Mouse (Mus musculus) telencephalon, adult 2 months (tissue): ENCODE results near the gene Tbx6.
"Not testable (repeated sequence)": the region's sequence is repeated elsewhere in the genome, so short reads cannot be mapped to it uniquely, and the experiment has no call there.

Experiments used
- DNase-seq: peaks from one replicate; pipeline ENCODE4 v3.0.0-alpha.2; 2011; ENCODE audit warnings: low read depth, low spot score

Tbx6 gene

DNA sequence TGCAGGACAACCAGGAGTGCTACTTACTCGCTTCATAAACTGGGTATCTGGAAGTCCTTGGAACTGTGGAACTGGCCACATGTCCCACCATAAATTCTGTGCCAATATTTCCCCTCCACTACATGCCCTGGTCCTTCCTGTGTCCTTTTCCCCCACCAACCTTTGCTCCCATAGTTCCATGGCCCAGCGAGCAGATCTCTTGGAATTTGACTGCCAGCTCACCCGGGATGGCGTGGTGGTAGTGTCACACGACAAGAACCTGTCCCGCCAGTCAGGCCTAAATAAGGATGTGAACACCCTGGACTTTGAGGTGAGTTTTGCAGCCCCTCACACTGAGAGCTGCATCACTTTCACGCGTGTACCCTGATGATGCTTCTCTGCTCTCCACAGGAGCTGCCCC lies 14.3 kb upstream of the Tbx6 start:
- DNase-seq: no peak

DNA sequence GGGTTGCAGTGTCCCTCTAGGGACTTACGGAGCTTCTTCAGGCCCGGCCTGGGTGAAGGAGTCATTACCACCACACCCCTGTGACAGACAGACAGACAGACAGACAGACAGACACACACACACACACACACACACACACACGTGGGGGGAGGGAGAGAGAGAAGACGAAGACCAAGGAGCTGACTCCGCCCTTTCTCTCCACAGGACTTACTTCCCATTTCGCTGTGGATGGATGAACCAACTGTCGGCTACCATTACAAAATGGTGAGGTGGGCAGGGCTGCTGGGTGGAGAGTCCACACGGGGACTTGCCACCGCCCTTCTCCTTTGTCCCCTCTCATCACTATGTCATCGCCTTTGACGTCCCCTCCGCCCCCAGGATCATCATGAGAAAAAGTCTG lies 10.5 kb upstream of the Tbx6 start:
- no peak for DNase-seq

DNA sequence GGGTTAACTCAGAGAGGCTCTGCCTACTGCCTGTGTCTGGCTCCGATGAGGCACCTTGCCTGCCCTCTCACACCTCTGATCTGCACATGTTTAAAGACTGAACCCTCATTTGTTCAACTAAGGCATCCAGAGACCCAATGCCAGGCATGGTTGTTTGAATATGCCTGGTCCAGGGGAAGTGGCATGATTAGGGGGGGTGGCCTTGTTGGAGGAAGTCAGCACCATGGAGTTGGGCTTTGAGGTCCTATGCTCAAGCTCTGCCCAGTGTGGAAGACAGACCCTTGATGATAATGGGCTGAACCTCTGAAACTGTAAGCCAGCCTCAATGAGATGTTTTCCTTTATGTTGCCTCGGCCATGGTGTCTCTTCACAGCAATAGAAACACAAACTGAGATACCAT lies 7.9 kb upstream of the Tbx6 start:
- no peak for DNase-seq

DNA sequence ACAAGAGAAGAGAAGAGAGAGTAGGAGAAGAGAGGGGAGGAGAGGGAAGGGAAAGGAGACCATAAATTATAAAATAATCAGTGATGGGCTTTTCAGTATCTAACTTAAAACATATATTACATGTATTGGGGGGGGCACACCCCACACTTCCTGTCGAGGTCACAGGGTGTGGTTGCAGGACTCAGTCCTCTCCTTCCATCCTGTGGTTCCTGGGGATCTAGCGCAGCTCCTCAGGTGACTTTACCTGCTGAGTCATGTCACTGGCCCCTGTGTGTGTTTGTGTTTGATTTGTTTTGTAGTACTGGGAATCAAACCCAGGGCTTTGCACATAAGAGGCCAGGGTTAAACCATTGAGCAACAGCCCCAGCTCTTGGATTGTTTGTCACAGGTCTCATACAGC lies 6.8 kb upstream of the Tbx6 start:
- no peak for DNase-seq

DNA sequence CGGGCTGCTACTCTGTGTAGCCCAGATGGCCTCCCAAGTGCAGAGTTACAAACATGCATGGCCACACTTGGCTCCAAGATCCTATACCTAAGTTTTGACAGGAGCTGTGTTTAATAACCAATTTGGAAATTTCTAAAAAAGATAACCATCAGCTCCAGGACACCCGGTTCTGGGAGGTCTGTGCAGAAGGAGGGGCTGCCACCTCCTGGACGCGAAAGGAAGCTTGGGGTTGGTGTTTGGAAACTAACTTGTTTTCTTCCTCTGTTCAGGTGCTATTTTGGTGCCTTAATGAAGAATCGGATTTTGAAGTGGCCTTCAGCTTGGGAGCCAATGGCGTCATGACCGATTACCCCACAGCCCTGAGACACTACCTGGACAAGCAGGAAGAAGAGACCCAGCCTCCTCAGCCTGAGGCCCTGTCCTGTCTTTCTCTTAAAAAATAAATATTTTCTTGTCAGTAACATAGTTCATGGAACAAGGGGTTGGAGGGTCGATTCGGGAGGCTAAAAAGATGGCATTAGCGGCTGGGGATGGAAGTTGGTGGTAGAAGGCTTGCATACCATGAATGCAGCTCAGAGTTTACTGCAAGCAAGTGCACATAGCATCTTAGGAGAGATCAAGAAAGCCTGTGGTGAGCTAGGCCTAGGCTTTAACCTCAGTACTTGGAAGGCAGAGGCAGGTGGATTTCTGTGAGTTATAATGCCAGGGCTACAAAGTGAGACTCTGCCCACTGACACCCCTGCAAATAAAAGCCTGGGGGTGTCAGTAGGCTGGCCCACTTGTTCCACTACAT lies 5.9 kb upstream of the Tbx6 start:
- DNase-seq: no peak

DNA sequence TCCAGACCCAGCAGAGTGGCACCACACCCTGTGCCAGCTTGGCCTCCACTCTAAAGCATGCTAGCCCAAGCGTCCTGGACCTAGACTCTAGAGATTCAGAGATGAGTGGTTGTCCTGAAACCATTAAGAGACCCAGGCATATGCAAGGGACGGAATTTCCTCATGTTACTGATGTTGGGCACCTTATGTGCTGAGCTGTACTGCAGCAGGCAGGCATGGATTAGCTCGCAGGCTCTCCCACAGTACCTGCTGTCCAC lies 5.4 kb upstream of the Tbx6 start:
- no peak for DNase-seq

DNA sequence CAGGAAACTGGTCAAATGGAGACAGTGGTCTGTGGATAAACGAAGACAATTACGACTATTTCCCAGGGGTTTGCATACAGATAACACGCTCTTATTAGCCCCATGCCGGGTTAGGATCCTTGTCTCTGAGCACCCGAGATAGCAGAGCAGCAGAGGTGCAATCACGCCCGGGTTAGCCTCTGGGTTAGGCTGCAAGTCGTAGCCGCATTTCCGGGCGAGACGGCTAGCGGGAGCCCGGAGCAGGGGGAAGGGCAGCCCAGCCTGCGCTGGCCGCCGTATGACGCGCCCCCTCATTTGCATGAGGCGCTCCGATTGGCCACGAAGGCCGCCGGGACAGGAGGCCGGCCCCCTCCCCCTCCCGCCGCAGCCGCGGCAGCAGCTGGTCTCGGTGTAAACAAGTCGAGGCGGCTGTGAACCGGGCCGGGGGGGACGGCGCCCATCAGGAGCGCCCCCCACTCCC lies 4.7 kb upstream of the Tbx6 start, which contains the start of gene Ypel3:
Gene Ypel3 (plus strand): TSS at position 358 of the 460 bp plus-strand sequence.
- peak; percentile 89 for DNase-seq

DNA sequence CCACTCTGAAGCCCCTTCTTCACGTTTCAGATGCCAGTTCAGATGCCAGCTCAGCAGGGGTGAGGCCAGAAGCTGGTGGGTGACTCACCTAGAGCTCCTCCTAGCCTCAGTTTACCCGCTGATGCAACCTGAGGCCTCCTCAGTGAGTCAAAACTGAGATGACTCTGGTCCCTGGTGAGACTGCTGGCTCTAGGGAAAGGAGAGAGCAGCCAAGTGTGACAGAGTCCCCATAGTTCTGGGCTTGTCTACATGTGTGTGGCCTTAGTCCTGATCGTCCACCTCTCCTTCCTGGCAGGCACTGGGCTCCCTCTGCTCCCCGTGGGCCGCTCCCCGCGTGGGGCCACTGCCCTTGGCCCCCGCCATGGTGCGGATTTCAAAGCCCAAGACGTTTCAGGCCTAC lies 3.8 kb upstream of the Tbx6 start:
- no peak for DNase-seq

DNA sequence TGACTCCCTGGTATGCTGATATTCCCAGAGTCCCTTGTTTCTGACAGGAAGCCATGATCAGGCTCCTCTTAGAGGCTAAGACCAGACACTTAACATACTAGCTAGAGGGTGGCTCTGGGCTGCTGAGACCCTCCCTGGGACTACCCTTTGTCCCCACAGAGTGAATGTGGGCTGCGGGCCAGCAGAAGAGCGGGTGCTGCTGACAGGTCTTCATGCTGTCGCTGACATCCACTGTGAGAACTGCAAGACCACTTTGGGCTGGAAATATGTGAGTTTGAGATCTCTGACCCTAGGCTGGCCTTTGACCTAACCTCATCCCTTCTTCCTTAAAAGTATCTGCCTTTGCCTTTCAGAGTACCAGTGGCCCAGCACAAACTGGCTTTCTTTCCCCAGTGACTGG lies 3.1 kb upstream of the Tbx6 start:
- DNase-seq: no peak

DNA sequence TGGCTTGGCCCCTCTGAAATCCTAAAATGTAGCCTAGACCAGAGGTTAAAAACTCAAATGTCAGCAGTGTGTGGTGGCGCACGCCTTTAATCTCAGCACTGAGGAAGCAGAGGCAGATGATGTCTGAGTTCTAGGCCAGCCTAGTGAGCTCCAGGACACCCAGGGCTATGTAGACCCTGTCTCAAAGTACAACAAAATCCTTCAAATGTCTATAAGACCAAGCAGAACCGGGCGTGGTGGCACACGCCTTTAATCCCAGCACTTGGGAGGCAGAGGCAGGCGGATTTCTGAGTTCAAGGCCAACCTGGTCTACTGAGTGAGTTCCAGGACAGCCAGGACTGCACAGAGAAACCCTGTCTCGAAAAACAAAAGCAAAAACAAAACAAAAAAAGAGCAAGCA lies 2.2 kb upstream of the Tbx6 start:
- not testable (repeated sequence) for DNase-seq

DNA sequence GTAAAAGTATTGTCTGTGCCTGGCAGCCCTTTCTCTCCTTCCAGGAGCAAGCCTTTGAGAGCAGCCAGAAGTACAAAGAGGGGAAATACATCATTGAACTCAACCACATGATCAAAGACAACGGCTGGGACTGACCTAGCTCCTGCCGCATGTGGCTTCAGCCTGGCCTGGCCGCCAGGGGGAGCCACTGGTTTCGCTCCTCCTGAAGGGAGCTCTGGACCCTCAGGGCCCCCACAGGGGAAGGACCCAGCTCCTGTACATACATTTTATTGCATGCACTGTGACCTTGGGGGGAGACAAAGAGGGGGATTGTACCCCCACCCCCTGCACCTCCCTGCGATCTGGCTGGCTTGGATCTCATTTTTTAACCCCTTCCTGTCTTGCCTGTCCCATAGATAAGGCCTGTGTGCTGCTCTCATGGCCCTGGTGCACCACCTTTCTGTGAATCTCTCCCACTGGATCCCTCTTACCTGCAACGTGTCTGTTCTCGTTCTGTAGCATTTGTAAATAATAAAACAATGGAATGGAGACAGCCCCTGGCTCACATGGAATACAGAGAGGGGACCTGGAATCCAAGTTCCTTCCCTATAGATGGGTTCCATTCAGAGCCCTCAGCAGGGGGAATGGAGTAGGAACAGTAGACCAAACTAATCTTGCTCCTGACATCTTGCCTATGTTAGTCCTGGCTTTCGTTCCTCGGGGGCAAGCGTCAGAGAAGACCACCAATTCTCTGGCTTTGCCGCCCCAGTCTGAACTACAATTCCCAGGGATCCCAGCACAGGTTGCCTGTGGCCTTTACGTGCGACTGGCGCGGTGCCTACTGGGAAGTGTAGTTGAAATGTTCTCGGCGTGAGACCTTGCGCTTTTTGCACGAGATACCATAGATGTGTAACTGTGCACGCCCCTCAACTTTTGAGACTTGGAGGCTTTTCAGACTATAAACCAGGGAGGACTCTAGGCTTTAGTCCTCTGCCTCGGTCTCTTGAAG lies 1.0 kb upstream of the Tbx6 start:
- peak; percentile 76 for DNase-seq

DNA sequence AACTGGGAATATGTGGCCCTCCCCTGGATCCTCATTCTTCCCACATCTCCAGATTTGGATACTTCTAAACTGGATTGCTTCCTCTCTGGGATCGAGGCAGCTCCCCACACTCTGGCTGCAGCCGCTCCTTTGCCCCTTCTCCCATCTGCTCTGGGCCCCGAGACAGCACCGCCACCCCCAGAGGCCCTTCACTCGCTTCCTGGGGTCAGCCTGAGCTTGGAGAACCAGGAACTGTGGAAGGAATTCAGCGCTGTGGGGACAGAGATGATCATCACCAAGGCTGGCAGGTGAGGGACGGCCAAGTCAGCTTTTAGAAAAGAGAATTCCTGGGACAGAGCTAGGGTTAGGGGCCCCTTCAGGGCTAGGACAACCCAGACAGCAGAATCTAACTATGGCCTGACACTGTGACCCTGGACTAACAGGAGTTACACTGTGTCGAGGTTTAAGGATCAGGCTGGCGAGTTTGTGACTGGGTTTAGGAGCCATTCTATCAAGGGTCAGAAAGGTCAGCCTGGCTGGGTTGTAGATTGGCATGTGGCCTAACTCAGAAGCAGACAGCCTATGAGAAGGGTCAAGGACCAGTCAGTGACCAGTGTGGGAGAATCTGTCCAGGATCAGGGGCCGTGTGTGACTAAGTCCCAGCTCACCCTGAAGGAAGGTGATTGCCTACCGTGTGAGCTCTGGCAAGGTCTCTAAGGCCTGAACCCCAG lies 533 bp downstream of the Tbx6 start:
- DNase-seq: no peak

DNA sequence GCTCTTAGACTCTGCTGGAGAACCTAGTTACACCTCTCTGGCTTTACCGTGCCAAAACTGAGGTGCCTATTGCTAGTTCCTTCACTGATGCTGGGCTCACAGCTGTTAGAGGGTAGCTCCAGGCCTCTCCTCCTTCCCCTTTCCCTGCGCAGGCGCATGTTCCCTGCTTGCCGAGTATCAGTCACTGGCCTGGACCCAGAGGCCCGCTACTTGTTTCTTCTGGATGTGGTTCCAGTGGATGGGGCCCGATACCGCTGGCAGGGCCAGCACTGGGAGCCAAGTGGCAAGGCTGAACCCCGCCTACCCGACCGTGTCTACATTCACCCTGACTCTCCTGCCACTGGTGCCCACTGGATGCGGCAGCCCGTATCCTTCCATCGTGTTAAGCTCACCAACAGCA lies 1.4 kb downstream of the Tbx6 start:
- no peak for DNase-seq

DNA sequence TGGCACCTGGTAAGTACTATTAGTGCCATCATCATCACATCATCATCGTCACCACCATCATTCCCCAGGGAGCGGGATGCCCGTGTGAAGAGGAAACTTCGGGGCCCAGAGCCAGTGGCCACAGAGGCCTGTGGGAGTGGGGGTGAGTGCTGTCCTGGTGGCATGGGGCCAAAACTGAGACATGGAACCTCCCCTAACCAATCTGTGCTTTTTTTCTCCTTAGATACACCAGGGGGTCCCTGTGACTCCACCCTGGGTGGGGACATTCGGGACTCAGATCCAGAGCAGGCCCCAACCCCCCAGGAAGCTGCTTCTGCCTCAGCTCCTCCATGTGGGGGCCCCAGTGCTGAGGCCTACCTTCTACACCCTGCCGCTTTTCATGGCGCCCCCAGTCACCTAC lies 3.2 kb downstream of the Tbx6 start:
- no peak for DNase-seq

DNA sequence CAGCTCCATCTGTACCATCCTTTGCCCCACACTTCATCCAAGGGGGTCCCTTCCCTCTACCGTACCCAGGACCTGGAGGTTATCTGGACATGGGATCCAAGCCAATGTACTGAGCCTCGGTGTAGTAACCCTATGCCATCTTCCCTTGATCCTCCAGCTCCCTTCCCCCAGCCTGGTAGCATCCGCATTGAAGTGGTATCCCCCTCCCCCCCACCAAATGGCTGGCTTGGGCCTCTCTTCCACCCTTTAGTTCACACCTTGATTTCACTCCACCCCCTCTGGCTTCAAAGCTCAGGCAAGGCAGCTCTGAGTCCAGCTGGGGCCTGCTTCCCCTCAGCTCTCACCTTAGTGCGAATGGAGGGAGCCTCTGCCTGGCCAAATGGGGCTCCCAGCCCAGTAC lies 3.8 kb downstream of the Tbx6 start:
- DNase-seq: no peak

DNA sequence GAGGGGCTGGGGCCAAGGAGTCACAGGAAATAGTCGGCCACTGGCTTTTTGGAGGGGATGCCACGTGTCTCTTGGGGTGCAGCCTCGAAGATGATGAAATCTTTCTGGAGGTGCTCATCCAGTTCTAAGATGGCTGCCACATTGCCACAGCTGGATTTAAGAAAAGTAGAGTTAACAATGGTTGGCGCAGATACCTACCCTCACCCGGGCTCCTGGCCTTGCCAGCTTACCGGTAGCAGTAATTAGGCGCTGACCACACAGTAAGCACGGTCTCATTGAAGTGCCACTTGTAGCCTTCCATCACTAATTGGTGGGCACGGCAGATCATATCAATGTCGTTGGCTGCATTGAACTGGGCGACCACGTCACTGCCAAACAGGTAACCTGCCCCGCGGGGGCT lies 4.9 kb downstream of the Tbx6 start:
- no peak for DNase-seq

DNA sequence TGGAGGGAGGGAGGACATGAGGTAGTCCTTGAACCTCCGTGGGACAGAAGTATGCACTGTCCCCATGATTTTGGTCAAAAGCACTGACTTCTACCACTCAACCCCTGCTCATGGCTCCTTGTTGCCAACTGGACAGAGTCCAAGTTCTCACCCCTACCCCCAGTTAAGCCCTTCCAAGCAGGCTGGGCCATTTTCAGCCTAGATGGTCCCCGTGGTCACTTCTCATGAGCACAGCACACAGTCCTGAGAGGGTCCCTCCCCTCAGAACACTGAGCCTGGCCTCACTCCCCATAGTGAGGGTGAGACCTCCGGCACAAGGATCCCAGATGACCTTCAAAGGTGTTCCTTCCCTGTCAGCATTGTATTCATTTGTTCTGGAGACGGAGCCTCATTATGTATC lies 7.9 kb downstream of the Tbx6 start:
- no peak for DNase-seq

DNA sequence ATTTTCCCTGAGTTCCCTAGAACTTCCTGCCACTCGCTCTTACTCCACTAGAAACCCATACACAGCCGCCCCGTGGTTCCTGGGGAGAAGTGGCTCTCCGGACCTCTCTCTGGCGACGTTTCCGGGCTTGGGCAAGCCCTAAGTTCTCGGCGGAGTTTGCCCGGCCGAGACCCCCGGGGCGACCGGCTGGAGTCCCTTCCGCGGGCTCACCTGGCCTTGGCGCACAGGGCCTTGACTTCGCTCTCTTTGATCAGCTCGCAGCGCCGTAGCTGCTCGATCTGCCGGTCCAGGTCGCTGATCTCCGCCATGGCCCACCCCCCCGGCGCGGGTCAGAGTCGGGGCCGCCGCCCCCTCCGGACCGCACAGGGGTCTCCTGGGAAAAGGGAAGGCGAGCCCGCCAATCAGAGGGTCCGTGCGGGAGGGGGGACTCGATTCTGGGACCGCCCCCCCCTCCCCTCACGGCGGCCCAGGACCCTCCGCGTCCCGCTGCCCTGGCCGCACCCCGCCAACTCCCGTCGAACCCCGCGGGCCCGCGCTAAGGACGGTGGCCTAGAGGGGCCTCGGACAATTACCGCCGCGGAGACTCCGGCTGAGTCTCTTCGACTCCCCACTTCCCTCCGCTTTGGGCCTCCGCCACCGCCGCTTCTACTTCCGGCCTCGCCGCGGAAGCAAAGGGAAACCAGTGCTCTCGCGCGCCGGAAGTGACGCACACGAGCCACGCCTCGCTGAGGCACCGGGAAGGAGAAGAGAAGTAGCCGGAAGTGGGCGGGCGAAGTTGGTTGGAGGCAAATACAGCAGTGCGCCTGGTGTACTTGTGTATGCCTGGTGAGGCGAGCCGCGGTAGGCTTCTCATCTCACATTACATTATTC lies 10.8 kb downstream of the Tbx6 start, which contains the start of gene Ppp4c:
Gene Ppp4c (minus strand): TSS at position 646 of the 870 bp plus-strand sequence.
- DNase-seq: peak; percentile 96

DNA sequence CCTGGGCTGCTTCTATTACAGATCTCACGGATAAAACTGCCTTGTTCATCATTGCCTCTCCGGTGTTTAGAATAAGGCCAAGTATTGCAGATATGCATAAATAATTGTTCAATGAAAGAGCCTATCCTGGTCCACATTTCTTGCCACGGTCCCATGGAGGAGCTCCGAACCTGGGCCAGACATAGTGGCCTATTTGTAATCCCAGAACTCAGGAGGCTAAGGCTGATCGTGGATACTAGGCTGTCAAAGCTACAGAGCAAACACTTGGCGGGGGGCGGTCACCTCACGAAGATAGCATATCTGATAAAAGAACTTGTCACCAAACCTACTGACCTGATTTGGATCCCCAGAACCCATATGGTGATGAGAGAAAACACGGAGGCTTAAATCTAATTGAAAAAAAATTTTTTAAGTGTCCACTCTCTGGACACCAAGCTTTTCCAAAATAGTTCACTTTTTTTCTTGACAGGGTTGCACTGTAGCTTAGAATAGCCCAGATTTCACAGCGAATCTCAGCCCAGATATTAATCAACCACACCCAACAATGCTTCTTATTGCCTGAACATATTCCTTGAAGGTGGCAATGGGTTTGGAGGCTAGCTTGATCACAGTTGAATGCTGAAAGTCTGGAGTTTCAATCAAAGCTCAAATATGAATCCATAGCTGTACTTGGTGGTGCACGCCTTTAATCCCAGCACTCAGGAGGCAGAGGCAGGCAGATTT lies 11.6 kb downstream of the Tbx6 start:
- no peak for DNase-seq

DNA sequence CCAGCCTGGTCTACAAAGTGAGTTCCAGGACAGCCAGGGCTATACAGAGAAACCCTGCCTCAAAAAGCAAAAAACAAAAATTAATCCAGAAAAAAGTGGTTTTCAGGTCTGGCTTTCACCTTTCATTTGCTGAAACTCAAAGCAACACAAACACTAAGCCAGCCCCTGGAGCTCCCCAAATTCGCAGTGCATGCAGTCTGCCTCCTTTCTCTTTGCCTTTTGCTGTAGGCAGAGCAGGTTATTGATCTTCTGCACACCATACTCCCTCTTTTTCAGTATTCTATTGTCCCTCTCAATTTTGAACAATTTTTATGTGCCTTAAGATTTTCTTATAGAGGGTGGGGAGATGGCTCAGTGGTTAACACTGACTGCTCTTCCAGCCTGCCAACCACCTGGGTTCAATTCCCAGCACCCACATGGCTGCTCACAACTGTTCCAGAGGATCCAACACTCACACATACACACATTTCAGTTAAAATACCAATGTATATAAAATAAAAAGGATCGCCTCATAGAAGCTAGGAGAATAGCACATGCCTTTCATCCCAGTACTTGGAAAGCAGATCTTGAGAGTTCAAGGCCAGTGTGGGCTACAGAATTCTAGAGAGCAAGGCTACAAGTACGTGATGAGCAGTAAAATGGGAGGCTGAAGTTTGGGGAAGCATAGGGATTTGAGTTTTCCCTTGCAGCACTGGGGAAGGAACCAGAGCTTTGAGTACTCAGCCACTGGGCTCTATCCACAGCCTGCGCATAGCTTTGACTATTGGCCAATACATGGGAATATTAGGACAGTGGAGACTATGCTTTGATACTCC lies 12.4 kb downstream of the Tbx6 start:
- DNase-seq: no peak
